Mouse (Mus musculus): ENCODE results near the gene Slc39a11. TPM values are rescaled to one million over a fixed set of nuclear protein-coding genes. Genes with fewer than 3 reads are reported as not detected.

Gene Slc39a11
- polyA plus RNA-seq, 1 experiment from 2014 or later = 30.0 TPM

DNA sequence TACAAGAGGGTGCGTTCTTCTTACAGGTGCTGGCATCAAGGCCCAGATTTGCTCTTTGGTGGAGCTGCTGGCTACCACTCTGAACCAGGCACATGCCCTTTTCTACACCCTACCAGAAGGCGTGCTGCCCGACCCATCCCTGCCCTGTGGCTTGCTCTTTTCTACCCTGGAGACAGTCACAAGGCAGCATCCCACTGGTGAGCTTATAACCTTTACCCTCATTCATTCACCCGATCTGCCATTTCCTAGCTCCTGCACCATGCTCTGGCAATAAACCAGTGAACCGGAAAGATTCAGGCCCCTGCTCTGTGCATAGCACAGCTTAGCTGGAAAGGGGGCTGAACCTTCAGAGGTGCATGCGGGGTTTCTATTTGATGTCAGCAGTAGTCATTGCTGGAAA lies 2.6 kb upstream of the Slc39a11 start:
- peaks cover 46% of the 10 kb centered on the region for H3K4me1 ChIP-seq
- no peak overlapping the region for H3K4me3 ChIP-seq
- 88% methylated on average over 6 of the region's 6 CpGs for WGBS
- no peak overlapping the region for H3K9ac ChIP-seq
- H3K27ac ChIP-seq = no peak overlapping the region
- no peaks in the 10 kb centered on the region for H3K9me3 ChIP-seq
- no peak overlapping the region for H3K4me2 ChIP-seq
- peaks cover 58% of the 10 kb centered on the region for H3K36me3 ChIP-seq
- no peaks in the 10 kb centered on the region for H3K27me3 ChIP-seq
- ATAC-seq (ENCODE audit: insufficient number of reproducible peaks, low FRiP score, low TSS enrichment, low read depth) = no peak

DNA sequence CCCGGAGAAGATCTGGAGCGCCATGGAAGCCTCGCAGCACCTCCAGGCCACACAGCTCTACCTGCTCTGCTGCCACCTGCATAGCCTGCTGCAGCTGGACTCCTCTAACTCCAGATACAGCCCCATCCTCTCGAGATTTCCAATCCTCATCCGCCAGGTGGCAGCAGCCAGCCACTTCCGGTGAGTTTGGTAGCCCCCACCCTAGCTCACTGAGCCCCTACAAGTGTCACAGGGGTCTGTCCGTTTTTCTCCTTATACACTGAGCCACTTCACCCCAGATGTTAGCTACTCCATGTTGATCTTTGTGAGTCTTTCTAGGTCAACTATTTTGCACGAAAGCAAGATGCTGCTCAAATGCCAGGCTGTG lies 2.0 kb upstream of the Slc39a11 start:
- H3K27ac ChIP-seq = no peak overlapping the region
- H3K4me2 ChIP-seq = no peak overlapping the region
- WGBS = 46% methylated on average over 8 of the region's 8 CpGs
- H3K36me3 ChIP-seq = peaks cover 52% of the 10 kb centered on the region
- no peak overlapping the region for H3K9ac ChIP-seq
- no peak overlapping the region for H3K4me3 ChIP-seq
- peaks cover 49% of the 10 kb centered on the region for H3K4me1 ChIP-seq
- H3K9me3 ChIP-seq = no peaks in the 10 kb centered on the region
- H3K27me3 ChIP-seq = no peaks in the 10 kb centered on the region
- ATAC-seq (ENCODE audit: insufficient number of reproducible peaks, low FRiP score, low TSS enrichment, low read depth) = no peak

DNA sequence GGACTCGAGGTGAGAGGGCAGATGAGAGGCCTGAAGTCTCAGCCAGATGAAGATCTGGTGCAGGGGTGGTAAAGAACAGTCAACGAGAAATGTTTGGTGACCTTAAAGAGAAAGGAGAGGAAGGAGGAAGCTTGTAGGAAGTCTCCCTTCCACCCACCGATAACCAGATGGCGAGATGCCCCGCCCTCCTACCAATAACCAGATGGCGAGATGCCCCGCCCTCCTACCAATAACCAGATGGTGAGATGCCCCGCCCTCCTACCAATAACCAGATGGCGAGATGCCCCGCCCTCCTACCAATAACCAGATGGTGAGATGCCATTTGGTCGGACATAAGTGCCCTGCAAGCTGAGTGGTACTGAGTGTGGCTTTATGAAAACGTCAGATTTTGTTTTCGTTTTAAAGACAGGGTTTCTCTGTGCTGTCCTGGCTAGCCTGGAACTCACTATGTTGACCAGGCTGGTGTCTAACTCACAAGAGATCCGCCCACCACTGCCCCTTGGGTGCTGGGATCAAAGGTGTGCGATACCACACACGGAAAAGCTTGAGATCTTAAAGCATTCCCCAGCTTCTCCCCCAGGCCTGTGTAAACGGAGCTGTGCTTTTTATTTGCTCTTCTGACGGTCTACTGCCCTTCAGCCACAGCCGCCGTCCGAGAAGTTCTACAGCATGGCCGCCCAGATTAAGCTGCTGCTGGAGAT lies 1.5 kb upstream of the Slc39a11 start:
- no peaks in the 10 kb centered on the region for H3K9me3 ChIP-seq
- peaks cover 47% of the 10 kb centered on the region for H3K36me3 ChIP-seq
- H3K4me3 ChIP-seq = no peak overlapping the region
- H3K27me3 ChIP-seq = no peaks in the 10 kb centered on the region
- peak overlapping the region; percentile 17; the same call in 1 of the 2 replicates for H3K27ac ChIP-seq
- H3K4me2 ChIP-seq = no peak overlapping the region
- no peak overlapping the region for H3K9ac ChIP-seq
- ATAC-seq (ENCODE audit: insufficient number of reproducible peaks, low FRiP score, low TSS enrichment, low read depth) = no peak
- peaks cover 49% of the 10 kb centered on the region for H3K4me1 ChIP-seq
- WGBS = 48% methylated on average over 22 of the region's 22 CpGs

DNA sequence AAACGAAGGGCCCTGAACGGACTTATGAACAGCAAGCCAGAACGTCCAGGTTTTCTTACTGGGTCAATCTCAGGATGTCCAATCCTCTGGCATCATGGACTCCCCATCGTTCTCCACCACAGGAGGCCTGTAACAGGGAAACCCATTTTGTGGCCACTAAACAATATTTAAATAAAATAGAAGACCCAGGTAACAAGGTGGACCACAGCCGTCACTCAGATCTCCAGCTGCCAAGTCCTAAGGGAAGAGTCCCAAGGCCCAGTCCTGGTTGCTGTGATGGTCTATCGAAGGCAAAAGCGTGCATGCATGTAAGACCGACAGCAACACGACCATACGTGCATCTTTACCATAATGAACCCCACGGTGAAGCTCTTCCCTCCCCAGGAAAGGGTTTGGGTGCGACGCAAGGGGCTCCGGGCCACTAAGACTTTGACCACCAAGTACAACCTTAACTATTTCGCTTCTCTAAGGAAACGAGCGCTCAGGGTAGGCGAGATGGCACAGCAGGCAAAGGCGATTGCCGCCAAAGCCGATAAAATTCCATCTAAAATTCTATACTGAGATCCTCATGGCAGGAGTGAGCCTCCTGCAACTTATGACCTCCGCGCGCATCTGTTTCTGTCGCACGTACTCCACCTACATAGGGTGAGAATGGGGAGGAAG lies 1.1 kb downstream of the Slc39a11 start, which contains the start of gene Cog1:
Gene Cog1 (plus strand): TSS at position 480 of the 663 bp plus-strand sequence.
- Histone ChIP-seq H3K4me2 (peak within 1 kb of the TSS; percentile 70), H3K4me1 (peaks cover 33% of the 10 kb centered on the region), H3K9ac (peak within 1 kb of the TSS; percentile 89), H3K9me3 (no peaks in the 10 kb centered on the region), H3K27me3 (no peaks in the 10 kb centered on the region), H3K36me3 (peaks cover 22% of the 10 kb centered on the region), H3K4me3 (peak within 1 kb of the TSS; percentile 84), H3K27ac (peak within 1 kb of the TSS; percentile 91)
- 37% methylated on average over 26 of the region's 26 CpGs for WGBS
- ATAC-seq (ENCODE audit: insufficient number of reproducible peaks, low FRiP score, low TSS enrichment, low read depth) = no peak

DNA sequence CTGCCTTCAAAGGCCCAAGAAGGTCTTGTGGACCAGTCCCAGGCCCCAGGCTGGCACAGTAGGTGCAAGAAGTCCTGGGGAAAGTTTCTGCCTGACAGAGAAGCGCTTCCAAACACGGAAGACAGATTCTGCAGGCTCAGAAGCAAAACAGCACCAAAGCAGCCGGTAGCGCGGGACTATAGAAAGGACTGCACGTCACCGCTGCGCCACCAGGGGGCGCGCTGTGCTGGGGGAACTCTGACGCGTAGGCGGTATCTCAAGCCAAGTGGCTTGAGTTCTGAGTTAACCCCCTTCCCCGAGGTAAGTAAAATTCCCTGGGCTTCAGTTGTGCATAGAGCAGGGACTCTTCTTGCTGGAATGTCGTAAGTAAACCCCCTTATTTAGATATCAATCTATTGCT lies 1.7 kb downstream of the Slc39a11 start:
- H3K4me2 ChIP-seq = 0 out of 2 replicates have a peak overlapping the region, but pooled peaks have one; percentile 8
- no peaks in the 10 kb centered on the region for H3K27me3 ChIP-seq
- peaks cover 31% of the 10 kb centered on the region for H3K4me1 ChIP-seq
- H3K9ac ChIP-seq = no peak overlapping the region
- no peak overlapping the region for H3K27ac ChIP-seq
- ATAC-seq (ENCODE audit: insufficient number of reproducible peaks, low FRiP score, low TSS enrichment, low read depth) = no peak
- H3K36me3 ChIP-seq = peaks cover 15% of the 10 kb centered on the region
- 3% methylated on average over 15 of the region's 15 CpGs for WGBS
- no peak overlapping the region for H3K4me3 ChIP-seq
- H3K9me3 ChIP-seq = no peaks in the 10 kb centered on the region

DNA sequence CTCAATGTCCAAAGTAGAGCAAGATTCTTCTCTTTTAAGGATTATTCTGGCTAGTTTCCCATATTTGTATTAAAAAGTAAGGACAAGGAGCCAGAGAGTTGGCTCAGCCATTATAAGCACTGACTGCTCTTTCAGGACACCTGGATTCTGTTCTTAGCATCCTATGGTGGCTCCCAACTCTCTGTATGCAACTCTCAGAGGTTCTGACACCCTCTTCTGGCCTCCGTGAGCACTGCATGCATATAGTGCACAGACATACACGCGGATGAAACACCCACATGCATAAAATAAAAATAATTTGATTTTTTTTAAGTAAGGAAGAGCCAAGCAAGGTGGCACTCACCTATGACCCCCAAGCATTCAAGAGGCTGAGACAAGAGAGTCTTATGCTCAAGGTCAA lies 4.7 kb downstream of the Slc39a11 start:
- H3K27me3 ChIP-seq = no peaks in the 10 kb centered on the region
- H3K4me3 ChIP-seq = no peak overlapping the region
- no peak overlapping the region for H3K4me2 ChIP-seq
- no peak overlapping the region for H3K27ac ChIP-seq
- WGBS = 84% methylated on average over 3 of the region's 3 CpGs
- no peaks in the 10 kb centered on the region for H3K36me3 ChIP-seq
- ATAC-seq (ENCODE audit: insufficient number of reproducible peaks, low FRiP score, low TSS enrichment, low read depth) = no peak
- no peak overlapping the region for H3K9ac ChIP-seq
- H3K9me3 ChIP-seq = no peaks in the 10 kb centered on the region
- H3K4me1 ChIP-seq = peaks cover 17% of the 10 kb centered on the region

DNA sequence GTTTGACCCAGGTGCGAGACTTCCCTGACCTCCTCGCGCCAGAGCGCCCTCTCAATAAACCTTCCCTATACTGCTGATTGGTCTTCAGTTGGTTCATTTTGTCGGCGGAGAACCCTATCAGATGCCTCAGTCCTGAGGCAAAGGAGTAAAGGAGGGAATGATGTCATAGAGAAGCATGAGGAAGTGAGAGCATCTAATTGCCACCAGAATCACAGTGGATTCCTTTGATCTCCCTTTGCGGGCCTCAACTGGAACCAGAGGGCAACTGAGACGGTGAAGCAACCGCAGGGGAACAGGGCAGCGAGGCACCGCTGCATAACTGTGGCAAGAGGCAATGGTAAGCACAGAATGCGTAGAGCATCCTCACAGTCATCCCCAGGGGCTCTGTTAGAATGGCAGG lies 11.2 kb downstream of the Slc39a11 start:
- H3K36me3 ChIP-seq = no peaks in the 10 kb centered on the region
- no peak overlapping the region for H3K4me2 ChIP-seq
- no peaks in the 10 kb centered on the region for H3K9me3 ChIP-seq
- H3K4me3 ChIP-seq = no peak overlapping the region
- 78% methylated on average over 12 of the region's 12 CpGs for WGBS
- ATAC-seq (ENCODE audit: insufficient number of reproducible peaks, low FRiP score, low TSS enrichment, low read depth) = no peak
- no peak overlapping the region for H3K9ac ChIP-seq
- H3K27ac ChIP-seq = no peak overlapping the region
- H3K4me1 ChIP-seq = no peaks in the 10 kb centered on the region
- H3K27me3 ChIP-seq = no peaks in the 10 kb centered on the region

DNA sequence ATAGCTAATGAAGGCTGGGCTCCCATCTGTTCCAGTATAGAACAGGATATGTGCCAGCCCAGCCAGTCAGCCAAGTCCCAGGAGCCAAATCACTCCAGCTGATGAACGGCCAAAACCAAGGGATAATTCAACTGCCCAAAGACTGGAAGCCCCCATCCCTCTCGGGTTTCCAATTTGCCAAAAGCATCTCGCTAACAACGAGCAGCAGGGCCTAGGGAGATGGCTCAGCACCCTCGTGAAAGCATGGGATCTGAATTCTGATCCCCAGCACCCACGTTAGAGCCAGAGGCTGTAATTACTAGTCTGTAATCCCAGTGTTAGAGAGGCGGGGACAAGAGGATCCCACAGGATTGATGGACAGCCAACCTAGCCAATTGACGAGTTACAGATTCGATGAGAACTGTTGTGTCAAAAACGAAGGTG lies 15.2 kb downstream of the Slc39a11 start:
- no peak overlapping the region for H3K27ac ChIP-seq
- ATAC-seq (ENCODE audit: insufficient number of reproducible peaks, low FRiP score, low TSS enrichment, low read depth) = no peak
- H3K4me2 ChIP-seq = no peak overlapping the region
- no peaks in the 10 kb centered on the region for H3K36me3 ChIP-seq
- H3K4me1 ChIP-seq = no peaks in the 10 kb centered on the region
- no peak overlapping the region for H3K4me3 ChIP-seq
- no peak overlapping the region for H3K9ac ChIP-seq
- no peaks in the 10 kb centered on the region for H3K27me3 ChIP-seq
- no peaks in the 10 kb centered on the region for H3K9me3 ChIP-seq
- 59% methylated on average over 10 of the region's 10 CpGs for WGBS

DNA sequence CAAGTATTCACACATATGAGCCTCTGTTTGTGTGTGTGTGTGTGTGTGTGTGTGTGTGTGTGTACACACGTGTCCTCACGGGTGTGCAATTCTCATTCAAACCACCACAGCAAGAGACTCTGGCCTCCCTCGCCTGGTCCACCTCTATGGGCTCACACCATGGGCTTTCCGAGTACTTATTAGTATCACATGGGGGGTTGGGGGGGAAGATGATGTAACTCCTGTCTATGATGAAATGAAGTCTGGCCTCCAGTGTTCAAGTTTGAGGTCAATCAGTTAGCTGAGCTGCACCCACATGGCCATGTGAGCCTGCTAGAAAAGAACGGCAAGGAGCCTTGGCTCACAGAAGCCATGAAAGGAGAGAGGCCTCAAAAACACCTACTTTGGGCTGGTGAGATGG lies 16.5 kb downstream of the Slc39a11 start:
- no peak for ATAC-seq (ENCODE audit: insufficient number of reproducible peaks, low FRiP score, low TSS enrichment, low read depth)
- H3K4me3 ChIP-seq = no peak overlapping the region
- WGBS = 91% methylated on average over 5 of the region's 5 CpGs

DNA sequence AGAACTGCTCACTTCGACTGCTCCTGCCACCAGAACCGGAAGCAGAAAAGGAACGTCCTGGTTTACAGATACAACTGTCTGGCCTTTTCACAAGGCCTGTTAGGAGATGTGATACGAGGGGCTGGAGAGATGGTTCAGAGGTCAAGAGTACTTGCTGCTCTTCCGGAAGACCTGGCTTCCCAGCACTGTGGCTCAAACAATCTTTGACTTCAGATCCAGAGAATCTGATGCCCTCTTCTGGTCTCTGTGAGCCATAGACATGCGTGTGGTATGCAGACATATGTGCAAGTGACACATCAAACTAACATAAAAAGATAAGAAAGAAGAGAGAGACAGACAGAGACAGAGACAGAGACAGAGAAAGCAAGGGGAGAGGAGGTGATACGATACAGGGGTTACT lies 17.6 kb downstream of the Slc39a11 start:
- no peak overlapping the region for H3K9ac ChIP-seq
- 82% methylated on average over 7 of the region's 7 CpGs for WGBS
- H3K9me3 ChIP-seq = no peaks in the 10 kb centered on the region
- no peak overlapping the region for H3K4me2 ChIP-seq
- no peak overlapping the region for H3K27ac ChIP-seq
- no peaks in the 10 kb centered on the region for H3K27me3 ChIP-seq
- ATAC-seq (ENCODE audit: insufficient number of reproducible peaks, low FRiP score, low TSS enrichment, low read depth) = no peak
- no peak overlapping the region for H3K4me3 ChIP-seq
- no peaks in the 10 kb centered on the region for H3K4me1 ChIP-seq
- H3K36me3 ChIP-seq = no peaks in the 10 kb centered on the region

More for the DNA sequence above, 16.5 kb downstream of the Slc39a11 start:
- Histone ChIP-seq H3K9me3 (no peaks in the 10 kb centered on the region), H3K27ac (no peak overlapping the region), H3K4me1 (no peaks in the 10 kb centered on the region), H3K36me3 (no peaks in the 10 kb centered on the region), H3K4me2 (no peak overlapping the region), H3K27me3 (no peaks in the 10 kb centered on the region), H3K9ac (no peak overlapping the region)

DNA sequence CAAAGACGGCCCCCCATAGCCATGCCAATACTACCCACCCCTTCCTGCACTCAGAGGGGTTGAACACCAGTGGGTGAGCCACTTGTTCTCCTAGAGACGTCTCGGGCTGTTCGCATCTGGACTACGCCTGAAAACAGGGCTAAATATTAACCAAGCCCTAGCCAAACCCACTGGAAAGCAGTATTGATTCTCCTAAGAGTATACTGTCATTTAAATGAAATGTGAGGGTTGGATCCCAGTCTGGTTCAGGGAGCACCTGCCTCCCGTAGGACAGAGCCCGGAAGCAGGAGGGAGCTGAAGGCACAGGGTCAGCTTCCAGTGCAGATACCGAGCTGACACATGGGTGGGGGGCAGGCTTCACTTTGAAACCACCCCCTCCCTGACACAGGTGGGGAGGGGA lies 18.0 kb downstream of the Slc39a11 start:
- no peak overlapping the region for H3K27ac ChIP-seq
- no peak for ATAC-seq (ENCODE audit: insufficient number of reproducible peaks, low FRiP score, low TSS enrichment, low read depth)
- H3K9me3 ChIP-seq = no peaks in the 10 kb centered on the region
- H3K27me3 ChIP-seq = no peaks in the 10 kb centered on the region
- no peak overlapping the region for H3K4me2 ChIP-seq
- no peaks in the 10 kb centered on the region for H3K36me3 ChIP-seq
- no peak overlapping the region for H3K4me3 ChIP-seq
- H3K4me1 ChIP-seq = no peaks in the 10 kb centered on the region
- 85% methylated on average over 8 of the region's 8 CpGs for WGBS
- no peak overlapping the region for H3K9ac ChIP-seq

DNA sequence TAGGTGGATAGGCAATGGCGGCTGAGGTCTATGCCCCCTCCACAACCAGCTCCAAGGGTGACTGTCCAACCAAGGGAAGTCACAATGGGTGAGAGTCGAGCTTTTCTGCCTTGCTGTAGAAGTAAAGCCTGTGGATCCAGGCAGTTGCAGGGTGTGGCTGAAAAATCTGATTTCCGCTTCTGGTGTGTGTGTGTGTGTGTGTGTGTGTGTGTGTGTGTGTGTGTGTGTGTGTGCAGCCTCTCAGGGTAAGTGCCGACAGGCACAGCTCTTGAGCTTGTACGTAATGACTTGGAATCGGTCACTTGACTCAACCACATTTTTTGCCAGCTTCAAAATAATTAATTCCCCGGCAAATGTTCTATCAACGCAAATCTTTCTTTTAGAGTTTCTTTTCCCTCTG lies 18.6 kb downstream of the Slc39a11 start:
- Histone ChIP-seq H3K4me3 (no peak overlapping the region), H3K4me1 (no peaks in the 10 kb centered on the region), H3K27ac (no peak overlapping the region), H3K36me3 (no peaks in the 10 kb centered on the region), H3K27me3 (no peaks in the 10 kb centered on the region), H3K9me3 (no peaks in the 10 kb centered on the region), H3K4me2 (no peak overlapping the region), H3K9ac (no peak overlapping the region)
- 71% methylated on average over 8 of the region's 8 CpGs for WGBS
- no peak for ATAC-seq (ENCODE audit: insufficient number of reproducible peaks, low FRiP score, low TSS enrichment, low read depth)
